Mouse (Mus musculus): ENCODE results near the gene Lgals12.

GRCm38 (mm10) chr19:7595534-7595933, 11.5 kb downstream of the Lgals12 start:
- TF ChIP-seq CTCF (IDR thresholded peaks at IDR 0.05; ENCODE audit: borderline replicate concordance, insufficient read depth, low read depth, low read length) (peak; percentile 32; the same call in 1 of the 2 replicates), POLR2A (IDR thresholded peaks at IDR 0.05; ENCODE audit: borderline replicate concordance, insufficient read depth, low read length) (no peak)
